Mouse (Mus musculus) cortical plate, adult 2 months (tissue): ENCODE measurements around the gene Eif2b3.

Experiments used
- CTCF ChIP-seq: fragments of 200-500 bp; IDR thresholded peaks from 2 replicates; pipeline ENCODE4 v1.5.1; 2011; ENCODE audit warnings: mild to moderate bottlenecking, control low read depth, low read length; ENCODE audit not compliant: insufficient read depth; ENCODE audit errors: extremely low read depth
- POLR2A ChIP-seq: fragments of 200-500 bp; IDR thresholded peaks from 2 replicates; pipeline ENCODE4 v1.6.1; 2011; ENCODE audit warnings: mild to moderate bottlenecking, low read length, control low read depth; ENCODE audit not compliant: insufficient read depth; ENCODE audit errors: extremely low read depth

DNA sequence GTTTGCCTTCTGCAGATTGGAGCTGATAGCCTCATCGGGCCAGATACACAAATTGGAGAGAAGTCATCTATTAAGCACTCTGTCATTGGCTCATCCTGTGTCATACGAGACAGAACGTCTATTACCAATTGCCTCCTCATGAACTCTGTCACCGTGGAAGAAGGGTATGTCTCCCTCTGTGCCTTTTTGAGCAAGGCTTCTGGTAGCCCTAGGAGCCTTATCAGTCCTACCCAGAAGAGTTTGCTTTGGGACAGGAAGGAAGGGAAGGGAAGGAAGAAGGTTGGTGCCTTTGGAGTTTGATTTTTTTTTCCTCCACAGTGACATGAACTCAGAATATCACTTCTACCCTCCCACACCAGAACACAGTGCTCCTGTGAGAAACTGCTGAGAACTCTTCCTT is 51.4 kb downstream of the Eif2b3 start:
- no peak for TF ChIP-seq CTCF
- TF ChIP-seq POLR2A = no peak
